Mouse (Mus musculus) kidney, postnatal 0 days (tissue): Measurements from ENCODE around the gene Map3k6. TPM values are rescaled to one million over a fixed set of nuclear protein-coding genes. Genes with fewer than 3 reads are reported as not detected.

Experiments used
- ATAC-seq: fragments of 200-750 bp; cut with Nextera tagmentation; replicated peaks from 2 replicates; pipeline ENCODE4 v1.8.0; 2017; ENCODE audit warnings: low read depth, moderate number of reproducible peaks, moderate TSS enrichment, moderate library complexity; ENCODE audit not compliant: low FRiP score
- DNase-seq: peaks from one replicate; pipeline ENCODE4 v3.0.0-alpha.2; 2016; ENCODE audit warnings: low spot score
- H3K27ac ChIP-seq: fragments of 300-500 bp; sonication (generic); 2 replicates; pipeline ENCODE4 v1.5.1; 2014; ENCODE audit warnings: mild to moderate bottlenecking
- H3K27me3 ChIP-seq: fragments of 300-500 bp; sonication (generic); 2 replicates; pipeline ENCODE4 v1.6.1; 2014; ENCODE audit warnings: low read length, mixed read lengths; ENCODE audit not compliant: insufficient read depth
- H3K36me3 ChIP-seq: fragments of 300-500 bp; sonication (generic); 2 replicates; pipeline ENCODE4 v1.6.1; 2014; ENCODE audit warnings: low read length, mixed read lengths; ENCODE audit not compliant: insufficient read depth
- H3K4me1 ChIP-seq: fragments of 300-500 bp; sonication (generic); replicated peaks from 2 replicates; pipeline ENCODE4 v1.6.1; 2014; ENCODE audit warnings: antibody characterized with exemption, low read length, mixed read lengths; ENCODE audit not compliant: insufficient read depth
- H3K4me2 ChIP-seq: fragments of 300-500 bp; sonication (generic); 2 replicates; pipeline ENCODE4 v1.6.1; 2014; ENCODE audit warnings: mild to moderate bottlenecking, low read length, moderate library complexity, mixed read lengths
- H3K4me3 ChIP-seq: fragments of 300-500 bp; sonication (generic); replicated peaks from 2 replicates; pipeline ENCODE4 v1.5.1; 2014; ENCODE audit warnings: low read depth, low read length
- H3K9ac ChIP-seq: fragments of 300-500 bp; sonication (generic); 2 replicates; pipeline ENCODE4 v1.6.1; 2014; ENCODE audit warnings: low read depth, low read length
- H3K9me3 ChIP-seq: fragments of 300-500 bp; sonication (generic); replicated peaks from 2 replicates; pipeline ENCODE4 v1.6.1; 2016; ENCODE audit warnings: low read length, inconsistent platforms, mixed read lengths
- CTCF ChIP-seq: IDR thresholded peaks from 2 replicates; pipeline ENCODE4 v1.5.1; 2016; ENCODE audit warnings: antibody characterized with exemption, low read depth, mild to moderate bottlenecking, moderate library complexity
- WGBS: fragments of 180-500 bp; shearing (Covaris S2); extraction: QIAGEN DNeasy Blood & Tissue Kit; methylation state at CpG from one replicate; pipeline ENCODE4 v1.1.7; 2014; 5-methylcytosine and 5-hydroxymethylcytosine counted together
- polyA plus RNA-seq: library from polyadenylated mRNA; unstranded; fragments of >200 nt; fragmentation: Nextera tagmentation; extraction: Ambion mirVana; gene quantifications from 2 replicates; pipeline ENCODE4 v1.2.1, GENCODE M21; 2015

Map3k6 gene
- polyA plus RNA-seq, 1 experiment from 2014 or later: 4.2 TPM

- no peak for TF ChIP-seq CTCF
- Histone ChIP-seq H3K36me3 (peaks cover 22% of the 10 kb centered on the region), H3K9ac (no peak overlapping the region), H3K9me3 (no peaks in the 10 kb centered on the region), H3K27ac (peak overlapping the region; percentile 88), H3K27me3 (no peaks in the 10 kb centered on the region), H3K4me2 (no peak overlapping the region), H3K4me3 (no peak overlapping the region), H3K4me1 (peaks cover 36% of the 10 kb centered on the region)
- no peak for DNase-seq
- WGBS: 36% methylated on average over 13 of the region's 13 CpGs
- ATAC-seq: peak; percentile 63
These were observed 42.8 kb upstream of the Map3k6 start for GRCm38 (mm10) chr4:133197801-133198286.

- DNase-seq (no peak), ATAC-seq (no peak)
- no peak for TF ChIP-seq CTCF
- peak overlapping the region; percentile 44; the same call in 1 of the 2 replicates for H3K9ac ChIP-seq
- 26% methylated on average over 19 of the region's 19 CpGs for WGBS
- no peaks in the 10 kb centered on the region for H3K9me3 ChIP-seq
- H3K4me2 ChIP-seq: no peak overlapping the region
- H3K4me1 ChIP-seq: peaks cover 36% of the 10 kb centered on the region
- no peak overlapping the region for H3K4me3 ChIP-seq
- peaks cover 15% of the 10 kb centered on the region for H3K36me3 ChIP-seq
- H3K27me3 ChIP-seq: no peaks in the 10 kb centered on the region
- peak overlapping the region; percentile 88 for H3K27ac ChIP-seq
These were observed 42.1 kb upstream of the Map3k6 start for GRCm38 (mm10) chr4:133198337-133199180.

GRCm38 (mm10) chr4:133199743-133200142 is 40.9 kb upstream of the Map3k6 start:
- peaks cover 36% of the 10 kb centered on the region for H3K4me1 ChIP-seq
- H3K9me3 ChIP-seq: no peaks in the 10 kb centered on the region
- no peak overlapping the region for H3K9ac ChIP-seq
- no peak for TF ChIP-seq CTCF
- ATAC-seq (no peak), DNase-seq (no peak)
- H3K36me3 ChIP-seq: peaks cover 11% of the 10 kb centered on the region
- H3K27ac ChIP-seq: peak overlapping the region; percentile 88
- no peak overlapping the region for H3K4me3 ChIP-seq
- H3K4me2 ChIP-seq: no peak overlapping the region
- no peaks in the 10 kb centered on the region for H3K27me3 ChIP-seq
- 63% methylated on average over 6 of the region's 6 CpGs for WGBS

GRCm38 (mm10) chr4:133200343-133200742 is 40.3 kb upstream of the Map3k6 start:
- Histone ChIP-seq H3K9ac (no peak overlapping the region), H3K36me3 (peaks cover 10% of the 10 kb centered on the region), H3K27ac (peak overlapping the region; percentile 77), H3K4me1 (peaks cover 36% of the 10 kb centered on the region), H3K27me3 (no peaks in the 10 kb centered on the region), H3K9me3 (no peaks in the 10 kb centered on the region), H3K4me3 (no peak overlapping the region), H3K4me2 (0 out of 2 replicates have a peak overlapping the region, but pooled peaks have one; percentile 18)
- DNase-seq: no peak
- TF ChIP-seq CTCF: 0 out of 2 replicates have a peak, but pooled peaks have one; percentile 1
- 45% methylated on average over 21 of the region's 21 CpGs for WGBS
- ATAC-seq: no peak

GRCm38 (mm10) chr4:133201006-133201771 is 39.4 kb upstream of the Map3k6 start:
- DNase-seq: peak; percentile 78
- H3K9ac ChIP-seq: 0 out of 2 replicates have a peak overlapping the region, but pooled peaks have one; percentile 35
- peak; percentile 86 for TF ChIP-seq CTCF
- H3K36me3 ChIP-seq: peaks cover 2% of the 10 kb centered on the region
- 47% methylated on average over 8 of the region's 8 CpGs for WGBS
- peak; percentile 46 for ATAC-seq
- H3K4me3 ChIP-seq: no peak overlapping the region
- peak overlapping the region; percentile 77 for H3K27ac ChIP-seq
- H3K4me1 ChIP-seq: peaks cover 36% of the 10 kb centered on the region
- no peaks in the 10 kb centered on the region for H3K9me3 ChIP-seq
- no peak overlapping the region for H3K4me2 ChIP-seq
- H3K27me3 ChIP-seq: no peaks in the 10 kb centered on the region

GRCm38 (mm10) chr4:133202254-133202653 is 38.4 kb upstream of the Map3k6 start:
- ATAC-seq (no peak), DNase-seq (no peak)
- Histone ChIP-seq H3K27me3 (no peaks in the 10 kb centered on the region), H3K9me3 (no peaks in the 10 kb centered on the region), H3K36me3 (no peaks in the 10 kb centered on the region), H3K9ac (no peak overlapping the region), H3K4me3 (no peak overlapping the region), H3K4me1 (peaks cover 33% of the 10 kb centered on the region), H3K27ac (no peak overlapping the region), H3K4me2 (no peak overlapping the region)
- no peak for TF ChIP-seq CTCF
- WGBS: 73% methylated on average over 3 of the region's 3 CpGs
